In the genomic region with DNA sequence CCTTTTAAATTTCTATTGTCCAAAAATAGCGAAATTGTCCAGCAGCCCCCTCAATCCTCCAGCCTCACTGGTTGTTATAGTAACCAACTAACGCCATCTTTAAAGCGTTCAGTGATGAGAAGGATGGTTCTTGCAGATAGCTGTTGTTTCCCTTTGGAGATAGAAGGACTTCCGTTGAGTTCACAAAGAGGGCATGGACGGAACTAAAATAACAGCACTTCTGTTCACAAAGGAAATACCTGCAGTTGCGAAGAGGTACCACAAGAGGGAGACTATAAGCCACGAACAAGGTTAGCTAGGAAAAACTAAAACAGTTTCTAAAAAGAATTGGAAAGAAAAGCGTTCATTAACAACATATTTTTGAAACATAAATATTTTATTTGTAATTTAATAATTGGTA, we compare ENCODE assay signal across 9 mouse cellular contexts.
DNase-seq lines count a peak whose midpoint lies in the region; ATAC-seq and TF ChIP-seq lines count a peak whose summit lies in the region.
"Had no signal": no experiment of that assay in that cellular context is flagged by ENCODE, and none has a peak within 500 bp of the region (broad histone marks: within the 10 kb centered on the region; RNA-seq: fewer than 3 reads in every experiment).

No protein-coding gene starts in this region.

- no peaks in the 10 kb centered on the region for H3K36me3 ChIP-seq in liver, adult 2 months (ENCODE audit: control insufficient read depth, insufficient read depth, low read length)
- no peaks in the 10 kb centered on the region for H3K36me3 ChIP-seq in liver, embryonic 12.5 days
- H3K36me3 ChIP-seq in limb, embryonic 10.5 days: no peaks in the 10 kb centered on the region

- H3K79me2 ChIP-seq in liver, adult 2 months (ENCODE audit: control insufficient read depth, insufficient read depth, low read length): no peaks in the 10 kb centered on the region

- no peak overlapping the region for H3K4me2 ChIP-seq in liver, embryonic 12.5 days

- no peak for TF ChIP-seq POLR2A in liver, adult 2 months (IDR thresholded peaks at IDR 0.05; ENCODE audit: extremely low read depth, insufficient read depth, low read length)
- no peak for TF ChIP-seq POLR2A in cortical plate, adult 2 months (IDR thresholded peaks at IDR 0.05; ENCODE audit: extremely low read depth, insufficient read depth, low read length)

- ATAC-seq in liver, embryonic 12.5 days: no peak
- ATAC-seq in hematopoietic stem cell, adult 5-6 weeks (replicated peaks in 1 of 2; ENCODE audit: insufficient read depth in 1 of 2, low FRiP score in 2 of 2, low TSS enrichment in 1 of 2, low read depth in 1 of 2, poor library complexity in 2 of 2, severe bottlenecking in 2 of 2): peak; percentile 40 to 51; a peak in 2 of 4 replicates

- no peak overlapping the region for H3K4me3 ChIP-seq in liver, adult 2 months (ENCODE audit: insufficient read depth, low read depth, low read length)
- no peak overlapping the region for H3K4me3 ChIP-seq in liver, embryonic 12.5 days
- H3K4me3 ChIP-seq in cortical plate, adult 2 months (ENCODE audit: insufficient read depth, low read length): no peak overlapping the region
- no peak overlapping the region for H3K4me3 ChIP-seq in limb, embryonic 10.5 days

- no peaks in the 10 kb centered on the region; the same call in 1 of the 2 replicates for H3K27me3 ChIP-seq in liver, adult 2 months (ENCODE audit: control insufficient read depth, insufficient read depth, low read length)
- H3K27me3 ChIP-seq in liver, embryonic 12.5 days (replicated peaks): no peaks in the 10 kb centered on the region
- no peaks in the 10 kb centered on the region for H3K27me3 ChIP-seq in limb, embryonic 10.5 days (ENCODE audit: low read depth, poor library complexity, severe bottlenecking)

- no peak overlapping the region for H3K9ac ChIP-seq in liver, adult 2 months (ENCODE audit: low read depth, low read length)
- no peak overlapping the region for H3K9ac ChIP-seq in liver, embryonic 12.5 days

- DNase-seq in liver, adult 2 months (ENCODE audit: extremely low read depth, low read depth, low spot score): peak; percentile 43
- peak; percentile 78 for DNase-seq in R1 (ENCODE audit: low read depth, low spot score)
- peak; percentile 40 for DNase-seq in limb, embryonic 10.5 days (ENCODE audit: low spot score)
- peak; percentile 80 for DNase-seq in retina, embryonic 14.5 days (ENCODE audit: low spot score)
- DNase-seq in urinary bladder, adult 2 months (ENCODE audit: low spot score): no peak

- no peaks in the 10 kb centered on the region for H3K9me3 ChIP-seq in liver, embryonic 12.5 days (replicated peaks)
- H3K9me3 ChIP-seq in limb, embryonic 10.5 days (replicated peaks): no peaks in the 10 kb centered on the region

- 25% methylated on average over 8 of the region's 8 CpGs for WGBS in liver, adult 2 months
- WGBS in liver, embryonic 12.5 days (ENCODE audit: insufficient replicate concordance): 16% methylated on average over 8 of the region's 8 CpGs
- WGBS in limb, embryonic 10.5 days: 44% methylated on average over 8 of the region's 8 CpGs

- no peak overlapping the region for H3K27ac ChIP-seq in liver, adult 2 months (replicated peaks; ENCODE audit: insufficient read depth, low read depth, low read length)
- H3K27ac ChIP-seq in liver, embryonic 12.5 days: no peak overlapping the region
- no peak overlapping the region for H3K27ac ChIP-seq in cortical plate, adult 2 months (ENCODE audit: insufficient read depth, low read length)
- H3K27ac ChIP-seq in limb, embryonic 10.5 days: no peak overlapping the region
- H3K27ac ChIP-seq: macrophage had no signal

- TF ChIP-seq CTCF in liver, adult 2 months (IDR thresholded peaks at IDR 0.05; ENCODE audit: low read depth, low read length): peak; percentile 20; the same call in 1 of the 2 replicates
- TF ChIP-seq CTCF in cortical plate, adult 2 months (IDR thresholded peaks at IDR 0.05; ENCODE audit: extremely low read depth, insufficient read depth, low read length): peak; percentile 53; the same call in 1 of the 2 replicates

- H3K4me1 ChIP-seq in liver, adult 2 months (ENCODE audit: control insufficient read depth, insufficient read depth, low read length): no peaks in the 10 kb centered on the region; the same call in 1 of the 2 replicates
- no peaks in the 10 kb centered on the region for H3K4me1 ChIP-seq in liver, embryonic 12.5 days
- no peaks in the 10 kb centered on the region for H3K4me1 ChIP-seq in cortical plate, adult 2 months (ENCODE audit: control insufficient read depth, insufficient read depth, low read length)
- H3K4me1 ChIP-seq in limb, embryonic 10.5 days: no peaks in the 10 kb centered on the region
